Comparison of ENCODE assay signal across 10 mouse cellular contexts in genomic region chr2:169621201-169621710, GRCm38 (mm10). TPM values are rescaled to one million over a fixed set of nuclear protein-coding genes. Genes with fewer than 3 reads are reported as not detected.
DNase-seq lines count a peak whose midpoint lies in the region; ATAC-seq and TF ChIP-seq lines count a peak whose summit lies in the region.
"Had no signal": no experiment of that assay in that cellular context is flagged by ENCODE, and none has a peak within 500 bp of the region (broad histone marks: within the 10 kb centered on the region; RNA-seq: fewer than 3 reads in every experiment).

No protein-coding gene starts in this region.

- no peaks in the 10 kb centered on the region for H3K27me3 ChIP-seq in embryonic facial prominence, embryonic 11.5 days (ENCODE audit: control insufficient read depth, insufficient read depth, low read length)
- H3K27me3 ChIP-seq in intestine, embryonic 16.5 days (replicated peaks; ENCODE audit: control insufficient read depth, insufficient read depth, low read length), result no peaks in the 10 kb centered on the region
- H3K27me3 ChIP-seq: liver, embryonic 13.5 days had no signal

- 54% methylated on average over 15 of the region's 15 CpGs for WGBS in embryonic facial prominence, embryonic 11.5 days
- 20% methylated on average over 15 of the region's 15 CpGs for WGBS in intestine, embryonic 16.5 days

- no peak overlapping the region for H3K27ac ChIP-seq in left cerebral cortex, adult 2 months
- no peak overlapping the region for H3K27ac ChIP-seq in embryonic facial prominence, embryonic 11.5 days (replicated peaks; ENCODE audit: low read depth, low read length)
- H3K27ac ChIP-seq in intestine, embryonic 16.5 days (ENCODE audit: low read length), result peak overlapping the region; percentile 61
- H3K27ac ChIP-seq: liver, embryonic 13.5 days had no signal

- no peak for DNase-seq in left cerebral cortex, adult 2 months (ENCODE audit: extremely low spot score in 1 of 2, low spot score in 2 of 2)
- DNase-seq in left cerebral cortex, adult 11 months (ENCODE audit: low spot score), result no peak
- DNase-seq in embryonic facial prominence, embryonic 11.5 days (ENCODE audit: low spot score), result no peak
- DNase-seq in urinary bladder, postnatal 14 days (ENCODE audit: low spot score), result no peak
- DNase-seq in T-cell, adult 2 months (ENCODE audit: low spot score), result no peak
- no peak for DNase-seq in urinary bladder, postnatal 4 days (ENCODE audit: low spot score in 2 of 2)
- DNase-seq: liver, embryonic 13.5 days had no signal

- H3K4me2 ChIP-seq in embryonic facial prominence, embryonic 11.5 days (ENCODE audit: low read depth, low read length), result peak overlapping the region; percentile 13; the same call in 1 of the 2 replicates
- H3K4me2 ChIP-seq in intestine, embryonic 16.5 days (ENCODE audit: low read depth, low read length), result peak overlapping the region; percentile 49
- H3K4me2 ChIP-seq: liver, embryonic 13.5 days had no signal

- H3K36me3 ChIP-seq in embryonic facial prominence, embryonic 11.5 days (replicated peaks; ENCODE audit: control insufficient read depth, insufficient read depth, low read depth, low read length), result no peaks in the 10 kb centered on the region
- H3K36me3 ChIP-seq in intestine, embryonic 16.5 days (ENCODE audit: control insufficient read depth, insufficient read depth, low read length), result no peaks in the 10 kb centered on the region
- H3K36me3 ChIP-seq: liver, embryonic 13.5 days had no signal

- no peak overlapping the region for H3K9ac ChIP-seq in embryonic facial prominence, embryonic 11.5 days (replicated peaks; ENCODE audit: low read length)
- peak overlapping the region; percentile 44; the same call in 1 of the 2 replicates for H3K9ac ChIP-seq in intestine, embryonic 16.5 days (ENCODE audit: low read depth, low read length)
- H3K9ac ChIP-seq: liver, embryonic 13.5 days had no signal

- intact Hi-C loops in left cerebral cortex, adult 2 months (cut with DNase I), result no loop called here

- peak; percentile 40 for TF ChIP-seq CTCF in left cerebral cortex, adult 2 months (IDR thresholded peaks at IDR 0.05)

- no peaks in the 10 kb centered on the region for H3K9me3 ChIP-seq in embryonic facial prominence, embryonic 11.5 days (replicated peaks; ENCODE audit: control insufficient read depth, low read length)
- H3K9me3 ChIP-seq in intestine, embryonic 16.5 days (ENCODE audit: control insufficient read depth, low read length), result no peaks in the 10 kb centered on the region
- H3K9me3 ChIP-seq: liver, embryonic 13.5 days had no signal

- ATAC-seq in embryonic facial prominence, embryonic 11.5 days (replicated peaks; ENCODE audit: insufficient number of reproducible peaks, low FRiP score, low TSS enrichment, low read depth), result no peak
- ATAC-seq in intestine, embryonic 16.5 days, result peak; percentile 77
- peak; percentile 39 for ATAC-seq in megakaryocyte progenitor cell, adult 5-6 weeks (replicated peaks; ENCODE audit: poor library complexity)

- H3K4me1 ChIP-seq in embryonic facial prominence, embryonic 11.5 days (ENCODE audit: control insufficient read depth, insufficient read depth, low read length), result no peaks in the 10 kb centered on the region
- H3K4me1 ChIP-seq in intestine, embryonic 16.5 days (ENCODE audit: control insufficient read depth, insufficient read depth, low read length), result peaks cover 4% of the 10 kb centered on the region
- H3K4me1 ChIP-seq: liver, embryonic 13.5 days had no signal

- H3K4me3 ChIP-seq in left cerebral cortex, adult 2 months, result no peak overlapping the region
- H3K4me3 ChIP-seq in embryonic facial prominence, embryonic 11.5 days (ENCODE audit: low read depth, low read length), result no peak overlapping the region
- H3K4me3 ChIP-seq in intestine, embryonic 16.5 days (ENCODE audit: low read length), result peak overlapping the region; percentile 26; the same call in 1 of the 2 replicates
- H3K4me3 ChIP-seq: liver, embryonic 13.5 days had no signal

RNA-seq across cellular contexts. Expression of gene Tshz2, which starts 11.6 kb away (rescaled TPM):
- total RNA-seq in left cerebral cortex, adult 2 months (2021), result 10 to 100 TPM; 38.2 to 46.1 TPM
- 2.1 and 2.3 TPM in 2 replicates for polyA plus RNA-seq in embryonic facial prominence, embryonic 11.5 days (2014; fragmentation: Nextera tagmentation; extraction: Ambion mirVana)
- 12.7 and 14.0 TPM in 2 replicates for polyA plus RNA-seq in intestine, embryonic 16.5 days (2015; fragmentation: Nextera tagmentation; extraction: Ambion mirVana)
- not detected in 2 replicates for total RNA-seq in megakaryocyte progenitor cell, adult 5-6 weeks (2015)
- not detected in 2 replicates for total RNA-seq in megakaryocyte progenitor cell, adult 5-6 weeks (2017)

RNA-seq across cellular contexts. Expression of gene Gm11011, which starts 33.7 kb away (rescaled TPM):
- total RNA-seq in left cerebral cortex, adult 2 months (2021), result not detected
- not detected in 2 replicates for polyA plus RNA-seq in embryonic facial prominence, embryonic 11.5 days (2014; fragmentation: Nextera tagmentation; extraction: Ambion mirVana)
- not detected in 2 replicates for polyA plus RNA-seq in intestine, embryonic 16.5 days (2015; fragmentation: Nextera tagmentation; extraction: Ambion mirVana)
- not detected in 2 replicates for total RNA-seq in megakaryocyte progenitor cell, adult 5-6 weeks (2015)
- not detected in 2 replicates for total RNA-seq in megakaryocyte progenitor cell, adult 5-6 weeks (2017)
- total RNA-seq: adrenal gland, postnatal 36 days had no signal
- polyA plus RNA-seq: liver, embryonic 13.5 days had no signal

Comparison
In these comparisons a context has a peak if more than half of its experiments do, and no peak if none do; other contexts are left out.
1. RNA of gene Tshz2, which starts 11.6 kb away (total RNA-seq): 38.2 to 46.1 TPM in left cerebral cortex, adult 2 months; not detected in megakaryocyte progenitor cell, adult 5-6 weeks; every median in the first group is over 10 times any median in the second.